8 mouse cellular contexts compared by ENCODE assay signal in the genomic region with DNA sequence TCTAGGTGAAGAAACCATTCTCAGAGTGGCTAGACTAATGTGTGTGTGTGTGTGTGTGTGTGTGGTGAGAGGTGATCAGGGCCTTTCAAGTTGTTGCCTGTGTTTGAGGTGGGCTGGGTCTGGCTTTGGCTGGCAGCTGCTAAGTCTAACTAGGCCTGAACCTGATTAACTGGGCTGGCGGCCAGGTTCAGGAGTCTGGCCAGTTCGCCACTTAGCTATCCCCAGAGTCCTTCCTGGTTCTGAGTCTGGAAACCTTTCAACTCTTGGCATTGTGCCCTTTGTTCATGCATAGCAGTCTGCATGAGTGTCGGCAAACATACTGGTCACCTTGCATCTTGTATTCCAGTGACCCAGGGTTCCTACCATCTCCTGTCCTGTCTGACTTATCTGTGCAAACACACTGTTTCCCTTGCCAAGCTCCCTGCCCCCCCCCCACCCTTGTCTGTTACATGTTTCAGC. TPM values are rescaled to one million over a fixed set of nuclear protein-coding genes. Genes with fewer than 3 reads are reported as not detected.
A peak's percentile ranks its signal among the peaks of the same experiment; 100 is the strongest.
DNase-seq lines count a peak whose midpoint lies in the region; ATAC-seq and TF ChIP-seq lines count a peak whose summit lies in the region.

No protein-coding gene starts in this region.

- H3K4me3 ChIP-seq in intestine, postnatal 0 days (ENCODE audit: low read depth, low read length) = no peak overlapping the region

- ATAC-seq in intestine, postnatal 0 days = peak; percentile 49; the same call in 1 of the 2 replicates

- no peak overlapping the region for H3K27ac ChIP-seq in intestine, postnatal 0 days (ENCODE audit: low read depth, low read length)

- no peak overlapping the region for H3K4me2 ChIP-seq in intestine, postnatal 0 days (replicated peaks; ENCODE audit: low read depth)

- H3K27me3 ChIP-seq in intestine, postnatal 0 days (replicated peaks; ENCODE audit: control insufficient read depth, insufficient read depth, low read length) = no peaks in the 10 kb centered on the region

- no peak overlapping the region for H3K9ac ChIP-seq in intestine, postnatal 0 days (ENCODE audit: low read depth, low read length)

- peak; percentile 73 for DNase-seq in Muller cell, postnatal 12 days (ENCODE audit: inconsistent ontology term)
- peak; percentile 83 for DNase-seq in adrenal gland, postnatal 10 days
- peak; percentile 20 for DNase-seq in gastrocnemius, adult 18-20 months (ENCODE audit: low spot score)
- DNase-seq in lung, postnatal 10 days = peak; percentile 87
- peak; percentile 59 for DNase-seq in urinary bladder, postnatal 25 days (ENCODE audit: low spot score)
- DNase-seq in spleen, postnatal 10 days (ENCODE audit: low spot score in 2 of 2) = no peak
- DNase-seq in embryo, embryonic 10.5 days (ENCODE audit: low spot score) = no peak

- no peaks in the 10 kb centered on the region for H3K4me1 ChIP-seq in intestine, postnatal 0 days (replicated peaks; ENCODE audit: control insufficient read depth, insufficient read depth, low read length)

- TF ChIP-seq CTCF in intestine, postnatal 0 days (IDR thresholded peaks at IDR 0.05; ENCODE audit: low read depth) = no peak

- H3K9me3 ChIP-seq in intestine, postnatal 0 days (ENCODE audit: control insufficient read depth) = no peaks in the 10 kb centered on the region

- 22% methylated on average over 3 of the region's 3 CpGs for WGBS in intestine, postnatal 0 days

- no peaks in the 10 kb centered on the region for H3K36me3 ChIP-seq in intestine, postnatal 0 days (ENCODE audit: control insufficient read depth, insufficient read depth)

RNA-seq across cellular contexts. Expression of gene Phactr2, which starts 27.4 kb away (rescaled TPM):
- total RNA-seq in adrenal gland, postnatal 10 days (2021) = 10 to 100 TPM; 32.1 to 39.0 TPM
- 10 to 100 TPM; 17.6 to 19.4 TPM for total RNA-seq in gastrocnemius, adult 18-20 months (2021)
- polyA plus RNA-seq in intestine, postnatal 0 days (2015; fragmentation: Nextera tagmentation; extraction: Ambion mirVana) = 11.3 and 12.3 TPM in 2 replicates

RNA-seq across cellular contexts. Expression of gene Fuca2, which starts 52.5 kb away (rescaled TPM):
- 10 to 100 TPM; 19.8 to 25.0 TPM for total RNA-seq in adrenal gland, postnatal 10 days (2021)
- total RNA-seq in gastrocnemius, adult 18-20 months (2021) = 10 to 100 TPM; 10.7 to 11.5 TPM
- polyA plus RNA-seq in intestine, postnatal 0 days (2015; fragmentation: Nextera tagmentation; extraction: Ambion mirVana) = 1,219 and 1,230 TPM in 2 replicates

Comparison
In these comparisons a context has a peak if more than half of its experiments do, and no peak if none do; other contexts are left out.
1. DNase-seq: peak in Muller cell, postnatal 12 days (single experiment), adrenal gland, postnatal 10 days (single experiment), gastrocnemius, adult 18-20 months (single experiment), lung, postnatal 10 days (single experiment) and urinary bladder, postnatal 25 days (single experiment); none in spleen, postnatal 10 days (0 of 2) and embryo, embryonic 10.5 days (single experiment).